Mouse (Mus musculus) gastrocnemius, postnatal 10 days (tissue): Measurements from ENCODE around the gene Ubl4b. TPM values are rescaled to one million over a fixed set of nuclear protein-coding genes. Genes with fewer than 3 reads are reported as not detected.

ENCODE experiments used
- DNase-seq: peaks from one replicate; pipeline ENCODE4 v3.0.0; 2021; ENCODE audit warnings: mixed read lengths
- total RNA-seq, 2 experiments: library from RNA; stranded (reverse); gene quantifications; 2 replicates each; pipeline ENCODE4 v1.2.3; 2021

The Ubl4b gene
- total RNA-seq, 2 experiments from 2014 or later, result not detected

DNA sequence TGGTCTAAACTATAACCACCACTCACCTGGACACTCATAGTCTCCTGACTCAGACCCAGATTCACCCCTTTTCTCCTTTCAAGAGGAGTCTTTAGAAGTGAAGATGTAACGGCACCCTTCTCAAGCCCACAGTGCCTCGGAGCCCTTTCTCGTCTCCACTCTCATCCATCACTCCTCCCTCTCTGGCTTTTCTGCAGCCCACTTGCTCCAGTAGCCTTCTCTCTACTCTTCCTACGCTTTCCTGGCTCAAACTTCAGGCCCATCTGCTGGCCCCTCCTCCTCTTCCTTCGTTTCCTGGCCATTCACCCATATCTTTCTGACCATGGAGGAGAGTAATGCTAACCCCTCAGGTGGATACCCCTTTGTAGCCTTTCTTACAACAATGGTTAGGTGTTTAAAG is 33.9 kb downstream of the Ubl4b start:
- DNase-seq, result no peak

DNA sequence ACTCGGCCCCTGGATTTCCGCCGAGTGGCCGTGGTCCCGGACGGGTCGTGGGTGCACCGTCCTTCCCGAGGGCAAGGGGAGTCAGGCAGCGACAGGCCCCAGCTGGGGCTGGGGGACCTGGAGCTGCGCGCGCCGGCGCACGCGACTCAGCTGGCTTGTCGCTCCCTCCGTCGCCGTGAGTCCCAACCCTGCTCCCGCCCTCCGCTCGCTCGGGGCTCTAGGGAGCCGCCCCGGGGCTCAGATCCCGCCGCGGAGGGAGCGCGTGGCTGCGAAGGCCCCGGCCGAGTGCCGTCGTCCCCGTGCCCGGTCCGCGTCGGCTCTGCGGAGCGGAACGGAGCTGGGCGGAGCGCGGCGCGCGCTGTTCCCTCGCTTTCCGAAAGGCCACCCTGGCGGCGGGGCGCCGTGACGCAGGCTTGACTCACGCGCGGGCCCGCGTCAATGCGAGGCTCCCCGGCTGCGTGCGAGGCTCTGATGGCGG is 37.2 kb downstream of the Ubl4b start, which contains the start of gene Slc6a17:
Gene Slc6a17, minus strand, starts transcription at position 388 of the 478 bp plus-strand sequence.
- peak; percentile 41 for DNase-seq

DNA sequence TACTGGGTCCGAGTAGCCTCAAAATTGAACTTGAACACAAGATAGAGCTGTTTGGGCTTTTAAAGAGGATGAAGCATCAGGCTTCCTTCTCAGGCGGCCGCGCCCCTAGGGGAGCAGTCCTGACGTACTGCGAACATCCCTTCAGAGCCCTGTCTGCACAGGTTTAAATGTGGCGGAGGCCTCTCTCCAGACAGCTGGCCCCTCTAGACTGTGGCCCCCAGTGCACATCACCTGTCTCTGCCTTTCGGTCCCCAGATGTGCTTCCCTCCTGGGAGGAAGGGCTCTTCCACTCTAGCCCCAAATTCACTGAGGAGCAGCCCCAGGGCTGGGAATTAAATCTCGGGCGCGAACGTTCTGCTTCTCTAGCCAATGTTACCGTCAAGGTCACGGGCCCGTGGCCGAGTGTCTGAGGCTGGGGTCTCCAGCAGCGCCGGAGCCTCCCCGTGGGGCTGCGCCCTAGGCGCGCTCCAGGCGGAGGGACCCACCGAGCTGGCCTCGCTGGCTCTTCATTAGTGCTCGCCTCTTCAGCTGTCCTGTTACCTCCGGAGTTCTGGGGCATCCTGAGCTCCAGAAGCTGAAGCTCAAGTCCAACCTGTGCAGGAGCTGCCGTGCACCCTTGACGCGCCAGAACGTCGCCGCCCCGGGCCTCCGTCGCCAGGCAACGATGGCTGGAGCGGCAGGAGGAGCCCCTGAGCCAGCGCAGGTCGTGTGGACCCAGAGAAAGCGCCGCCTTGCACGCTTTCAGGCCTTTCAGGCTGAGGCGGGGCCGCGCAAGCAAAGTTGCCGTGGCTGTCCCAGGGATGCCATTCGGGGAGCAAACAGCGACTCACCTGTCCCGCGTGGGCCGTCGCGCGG is 37.9 kb downstream of the Ubl4b start:
- DNase-seq, result no peak

DNA sequence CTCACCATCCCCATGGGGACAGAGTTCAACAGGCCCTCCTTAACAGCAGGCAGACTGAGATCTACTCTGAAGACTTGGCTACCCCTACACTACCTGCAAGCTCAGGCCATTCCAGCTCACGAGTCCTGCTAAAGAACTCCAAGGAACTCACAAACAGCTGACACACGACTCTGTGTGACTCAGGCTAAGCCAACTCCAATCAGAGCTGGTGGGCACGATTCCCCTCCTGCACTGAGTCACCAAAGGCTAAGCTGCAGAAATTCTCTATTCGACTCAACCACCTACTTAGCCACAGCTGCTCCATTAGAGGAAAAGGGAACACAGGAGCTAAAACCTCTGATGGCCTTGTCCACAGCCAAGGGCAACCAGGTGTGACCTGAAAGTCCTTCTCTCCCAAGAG is 38.9 kb downstream of the Ubl4b start:
- DNase-seq, result no peak

DNA sequence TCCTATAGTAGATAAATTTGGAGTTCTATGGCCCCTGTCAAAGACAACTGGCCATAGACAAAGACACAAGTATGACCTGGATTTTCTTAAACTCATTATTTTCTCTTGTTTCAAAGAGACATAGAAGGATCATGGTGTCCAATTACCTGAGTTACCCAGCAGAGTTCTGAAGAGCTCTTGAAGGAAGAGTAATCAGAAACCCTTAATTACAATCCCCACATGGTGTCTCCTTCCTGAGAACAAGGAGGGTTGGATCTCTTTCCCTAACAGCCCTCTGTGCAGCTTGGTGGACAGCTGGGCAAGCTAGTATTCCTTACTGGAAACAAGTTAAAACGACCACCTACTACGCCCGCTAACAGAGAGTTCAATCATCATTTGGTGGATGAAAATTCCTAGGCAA is 43.5 kb downstream of the Ubl4b start:
- DNase-seq, result no peak

DNA sequence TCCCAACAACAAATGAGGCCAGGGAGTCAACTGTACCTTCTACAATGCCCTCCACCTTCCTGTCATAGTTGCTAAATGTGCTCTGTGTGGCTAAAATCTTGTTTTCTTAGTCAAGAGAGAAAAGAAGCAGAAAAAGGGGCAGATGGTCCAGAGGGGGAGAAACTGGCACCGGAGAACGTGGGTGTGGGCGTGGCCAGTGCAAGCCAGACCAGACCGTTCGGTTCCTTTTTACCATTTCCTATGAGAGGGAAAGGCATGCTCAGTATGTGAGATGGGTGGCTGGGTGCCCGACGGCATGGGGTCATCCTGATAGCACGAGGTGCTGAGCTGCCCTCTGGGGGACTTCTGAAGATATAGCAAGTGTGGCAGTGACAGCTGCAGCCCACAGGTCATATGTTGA is 46.2 kb downstream of the Ubl4b start:
- DNase-seq, result no peak

DNA sequence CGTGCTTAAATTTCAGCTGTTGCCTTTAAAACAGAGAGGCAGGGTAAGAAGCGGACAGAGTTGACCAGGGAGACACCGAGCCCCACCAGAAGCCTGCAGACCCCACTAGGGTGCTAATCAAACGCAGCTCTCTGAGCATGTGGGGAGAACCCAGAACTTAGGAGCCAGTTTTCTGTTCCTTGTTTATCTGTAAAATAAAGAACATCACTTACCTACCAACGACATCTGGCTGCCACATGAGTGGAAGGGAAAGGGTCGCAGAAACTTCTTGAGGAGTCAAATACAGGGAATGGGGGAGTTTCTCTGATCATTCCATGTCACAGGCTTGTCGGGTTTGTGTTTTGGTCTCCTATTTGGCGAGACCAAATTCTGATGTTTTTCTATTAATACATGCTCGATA is 46.9 kb downstream of the Ubl4b start:
- DNase-seq, result no peak

DNA sequence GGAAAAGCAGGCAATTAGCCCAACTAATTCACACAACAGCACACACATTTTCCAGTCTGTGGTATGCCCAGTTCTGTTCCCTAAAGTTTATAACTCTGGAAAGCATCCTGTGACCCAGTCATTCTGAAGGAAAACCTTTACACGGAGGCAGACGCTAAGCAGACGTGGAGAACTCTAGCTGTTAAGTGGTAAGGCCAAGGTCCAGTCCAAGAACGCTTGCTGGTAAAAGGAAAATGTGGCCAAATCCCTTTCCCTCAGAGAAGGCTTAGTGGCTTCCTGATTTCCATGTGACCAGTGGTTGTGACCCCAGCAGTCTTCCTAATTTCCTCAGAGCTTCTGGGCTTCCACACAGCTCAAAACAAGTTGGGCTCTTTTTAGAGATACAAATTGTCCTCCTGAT is 48.3 kb downstream of the Ubl4b start:
- no peak for DNase-seq

DNA sequence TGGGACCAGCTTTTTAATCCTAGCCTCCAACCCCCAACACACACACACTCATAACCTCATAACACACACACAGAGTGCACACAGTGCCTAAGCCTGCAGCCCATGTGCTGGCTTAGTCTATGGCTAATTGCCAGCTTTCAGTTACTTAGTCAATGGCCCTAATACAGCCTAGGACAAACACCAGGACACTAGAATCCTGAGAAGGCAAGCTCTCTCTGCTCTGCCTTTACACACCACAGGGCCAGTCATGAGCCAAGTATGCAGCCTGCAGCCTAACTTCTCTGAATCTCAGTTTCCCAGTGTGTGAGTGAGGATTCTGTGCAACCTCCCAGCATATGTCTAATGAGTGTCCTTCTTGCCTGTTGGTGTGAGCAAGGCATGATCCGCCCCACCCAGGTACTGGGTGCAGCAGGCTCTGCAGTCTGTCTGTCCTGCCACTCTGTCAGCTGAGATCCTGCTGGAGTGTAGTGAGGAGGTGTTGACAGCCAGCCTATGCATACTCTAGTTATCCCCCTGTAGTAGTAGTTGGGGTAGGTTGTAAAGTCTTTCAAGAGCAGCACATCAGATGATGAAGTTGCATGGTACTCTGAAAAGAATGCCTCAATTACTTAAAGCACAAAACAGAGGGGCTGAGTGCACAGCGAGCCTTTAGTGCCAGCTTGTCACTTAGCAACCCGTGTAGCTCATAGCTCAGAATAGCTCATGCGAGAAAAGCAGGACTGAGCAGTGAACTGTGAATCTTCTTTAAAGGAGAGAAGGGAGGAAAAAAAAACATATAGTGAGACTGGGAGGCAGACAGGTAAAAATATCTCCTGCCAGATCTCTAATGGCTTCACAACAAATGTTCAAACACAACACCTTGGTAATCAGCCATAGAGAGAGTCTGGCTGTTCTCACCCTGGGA is 49.2 kb downstream of the Ubl4b start:
- no peak for DNase-seq

DNA sequence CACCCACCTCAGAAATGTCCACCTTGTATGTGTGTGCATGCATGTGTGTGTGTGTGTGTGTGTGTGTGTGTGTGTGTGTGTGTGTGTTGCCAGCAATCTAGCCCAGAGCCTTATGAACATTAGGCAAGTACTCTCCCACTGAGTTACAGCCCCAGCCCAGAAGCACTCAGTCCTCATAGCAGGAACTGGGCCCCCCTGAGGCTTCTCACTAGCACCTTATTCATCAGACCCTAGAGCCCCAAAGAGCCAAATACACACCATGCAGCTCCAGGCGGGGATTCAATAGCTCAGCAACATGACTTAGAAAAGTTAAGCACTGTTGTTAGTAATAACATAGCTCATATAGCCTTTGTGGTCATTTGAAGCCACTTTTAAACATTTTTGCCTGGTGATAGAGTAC is 50.3 kb downstream of the Ubl4b start:
- DNase-seq, result no peak

DNA sequence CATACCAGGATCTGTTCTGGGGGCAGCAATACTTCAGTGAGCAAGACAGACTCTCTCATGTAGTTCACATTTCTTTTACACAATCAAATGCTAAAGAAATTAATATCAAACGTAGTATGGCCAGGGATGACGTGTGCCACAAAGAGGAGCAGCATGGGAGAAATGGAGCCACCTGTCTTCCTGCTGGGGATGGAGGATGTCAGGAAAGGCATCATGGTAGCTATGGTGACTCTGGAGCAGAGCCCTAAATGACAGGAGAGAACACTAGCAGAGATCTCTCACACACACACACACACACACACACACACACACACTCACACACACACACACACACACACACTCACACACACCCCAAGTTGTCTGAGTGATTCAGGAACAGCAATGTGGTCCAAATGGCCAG is 51.2 kb downstream of the Ubl4b start:
- DNase-seq, result no peak

Other genes starting within 250 kb of the Ubl4b start
- 10 to 100 TPM; 19.2 to 24.1 TPM for gene Rbm15, start 221.4 kb downstream of the Ubl4b start, total RNA-seq
- 10 to 100 TPM; 53.2 to 59.6 TPM for gene Kcnc4, start 95.5 kb downstream of the Ubl4b start, total RNA-seq
- gene Slc6a17, start 37.1 kb downstream of the Ubl4b start, total RNA-seq, result under 1 TPM; 0.94 to 0.95 TPM
- not detected for gene Alx3, start 40.0 kb upstream of the Ubl4b start, total RNA-seq
- gene Gm10961, start 76.2 kb upstream of the Ubl4b start, total RNA-seq, result not detected
- 10 to 100 TPM; 21.4 to 24.1 TPM for gene Strip1, start 76.6 kb upstream of the Ubl4b start, total RNA-seq
- 10 to 100 TPM; 47.4 to 53.9 TPM for gene Ahcyl1, start 141.5 kb upstream of the Ubl4b start, total RNA-seq
- gene Csf1, start 205.4 kb upstream of the Ubl4b start, total RNA-seq, result 10 to 100 TPM; 14.2 to 21.4 TPM